Mouse (Mus musculus): ENCODE data around the gene Hpn. TPM values are rescaled to one million over a fixed set of nuclear protein-coding genes. Genes with fewer than 3 reads are reported as not detected.
A peak's percentile ranks its signal among the peaks of the same experiment; 100 is the strongest.

The Hpn gene
- polyA plus RNA-seq, 1 experiment: 59.6 TPM

GRCm38 (mm10) chr7:31072326-31072725 is 42.8 kb downstream of the Hpn start:
- Histone ChIP-seq H3K27ac (ENCODE audit: control insufficient read depth, insufficient read depth, low read depth, low read length, poor library complexity) (no peak overlapping the region), H3K4me3 (replicated peaks; ENCODE audit: control insufficient read depth, low read depth, low read length) (no peak overlapping the region), H3K4me1 (ENCODE audit: control insufficient read depth, insufficient read depth, low read length) (no peaks in the 10 kb centered on the region)
- 74% methylated on average over 9 of the region's 9 CpGs for WGBS
- TF ChIP-seq CTCF (IDR thresholded peaks at IDR 0.05; ENCODE audit: control insufficient read depth, insufficient read depth, low read length) (no peak), POLR2A (IDR thresholded peaks at IDR 0.05; ENCODE audit: borderline replicate concordance, control insufficient read depth, low read depth, low read length) (no peak)

GRCm38 (mm10) chr7:31070324-31070723 is 44.8 kb downstream of the Hpn start:
- TF ChIP-seq POLR2A (IDR thresholded peaks at IDR 0.05; ENCODE audit: borderline replicate concordance, control insufficient read depth, low read depth, low read length) (no peak), CTCF (IDR thresholded peaks at IDR 0.05; ENCODE audit: control insufficient read depth, insufficient read depth, low read length) (no peak)
- Histone ChIP-seq H3K4me1 (ENCODE audit: control insufficient read depth, insufficient read depth, low read length) (no peaks in the 10 kb centered on the region), H3K4me3 (replicated peaks; ENCODE audit: control insufficient read depth, low read depth, low read length) (no peak overlapping the region), H3K27ac (ENCODE audit: control insufficient read depth, insufficient read depth, low read depth, low read length, poor library complexity) (no peak overlapping the region)
- WGBS: 77% methylated on average over 6 of the region's 6 CpGs

- Histone ChIP-seq H3K27ac (ENCODE audit: control insufficient read depth, insufficient read depth, low read depth, low read length, poor library complexity) (no peak overlapping the region), H3K4me1 (ENCODE audit: control insufficient read depth, insufficient read depth, low read length) (no peaks in the 10 kb centered on the region), H3K4me3 (replicated peaks; ENCODE audit: control insufficient read depth, low read depth, low read length) (no peak overlapping the region)
- no peak for TF ChIP-seq CTCF (IDR thresholded peaks at IDR 0.05; ENCODE audit: control insufficient read depth, insufficient read depth, low read length)
- no peak for TF ChIP-seq POLR2A (IDR thresholded peaks at IDR 0.05; ENCODE audit: borderline replicate concordance, control insufficient read depth, low read depth, low read length)
- whole genome bisulfite sequencing: 82% methylated on average over 14 of the region's 14 CpGs
Measured at GRCm38 (mm10) chr7:31069491-31069890, 45.6 kb downstream of the Hpn start.

GRCm38 (mm10) chr7:31067836-31068235 is 47.3 kb downstream of the Hpn start:
- 67% methylated on average over 5 of the region's 5 CpGs for WGBS
- H3K27ac ChIP-seq (ENCODE audit: control insufficient read depth, insufficient read depth, low read depth, low read length, poor library complexity): no peak overlapping the region
- H3K4me1 ChIP-seq (ENCODE audit: control insufficient read depth, insufficient read depth, low read length): no peaks in the 10 kb centered on the region
- TF ChIP-seq CTCF (IDR thresholded peaks at IDR 0.05; ENCODE audit: control insufficient read depth, insufficient read depth, low read length) (no peak), POLR2A (IDR thresholded peaks at IDR 0.05; ENCODE audit: borderline replicate concordance, control insufficient read depth, low read depth, low read length) (no peak)
- no peak overlapping the region for H3K4me3 ChIP-seq (replicated peaks; ENCODE audit: control insufficient read depth, low read depth, low read length)

- Histone ChIP-seq H3K4me3 (replicated peaks; ENCODE audit: control insufficient read depth, low read depth, low read length) (no peak overlapping the region), H3K4me1 (ENCODE audit: control insufficient read depth, insufficient read depth, low read length) (no peaks in the 10 kb centered on the region), H3K27ac (ENCODE audit: control insufficient read depth, insufficient read depth, low read depth, low read length, poor library complexity) (no peak overlapping the region)
- TF ChIP-seq CTCF (IDR thresholded peaks at IDR 0.05; ENCODE audit: control insufficient read depth, insufficient read depth, low read length) (no peak), POLR2A (IDR thresholded peaks at IDR 0.05; ENCODE audit: borderline replicate concordance, control insufficient read depth, low read depth, low read length) (no peak)
- 76% methylated on average over 12 of the region's 12 CpGs for WGBS
Measured at GRCm38 (mm10) chr7:31063074-31063560, 52.0 kb downstream of the Hpn start.

- H3K4me3 ChIP-seq (replicated peaks; ENCODE audit: control insufficient read depth, low read depth, low read length): no peak overlapping the region
- no peak for TF ChIP-seq CTCF (IDR thresholded peaks at IDR 0.05; ENCODE audit: control insufficient read depth, insufficient read depth, low read length)
- WGBS: 86% methylated on average over 7 of the region's 7 CpGs
- no peaks in the 10 kb centered on the region for H3K4me1 ChIP-seq (ENCODE audit: control insufficient read depth, insufficient read depth, low read length)
- H3K27ac ChIP-seq (ENCODE audit: control insufficient read depth, insufficient read depth, low read depth, low read length, poor library complexity): no peak overlapping the region
Measured at GRCm38 (mm10) chr7:31060621-31061010, 54.5 kb downstream of the Hpn start.

GRCm38 (mm10) chr7:31059919-31060620 is 55.0 kb downstream of the Hpn start:
- TF ChIP-seq POLR2A (IDR thresholded peaks at IDR 0.05; ENCODE audit: borderline replicate concordance, control insufficient read depth, low read depth, low read length) (no peak), CTCF (IDR thresholded peaks at IDR 0.05; ENCODE audit: control insufficient read depth, insufficient read depth, low read length) (no peak)
- 84% methylated on average over 11 of the region's 11 CpGs for WGBS
- H3K4me1 ChIP-seq (ENCODE audit: control insufficient read depth, insufficient read depth, low read length): no peaks in the 10 kb centered on the region

GRCm38 (mm10) chr7:31059108-31059507 is 56.0 kb downstream of the Hpn start, which contains the start of gene Lgi4:
TSS of gene Lgi4 (plus strand) at chr7:31059342.
- WGBS: 4% methylated on average over 2 of the region's 2 CpGs
- Histone ChIP-seq H3K4me3 (replicated peaks; ENCODE audit: control insufficient read depth, low read depth, low read length) (no peak within 1 kb of the TSS), H3K27ac (ENCODE audit: control insufficient read depth, insufficient read depth, low read depth, low read length, poor library complexity) (no peak within 1 kb of the TSS), H3K4me1 (ENCODE audit: control insufficient read depth, insufficient read depth, low read length) (no peaks in the 10 kb centered on the region)
- TF ChIP-seq CTCF (IDR thresholded peaks at IDR 0.05; ENCODE audit: control insufficient read depth, insufficient read depth, low read length): peak; percentile 95
- no peak for TF ChIP-seq POLR2A (IDR thresholded peaks at IDR 0.05; ENCODE audit: borderline replicate concordance, control insufficient read depth, low read depth, low read length)

More at GRCm38 (mm10) chr7:31059919-31060620, 55.0 kb downstream of the Hpn start:
- Histone ChIP-seq H3K4me3 (replicated peaks; ENCODE audit: control insufficient read depth, low read depth, low read length) (no peak overlapping the region), H3K27ac (ENCODE audit: control insufficient read depth, insufficient read depth, low read depth, low read length, poor library complexity) (no peak overlapping the region)
